Mouse (Mus musculus) cerebellum, postnatal 4 days (tissue): ENCODE results near the gene Gbgt1.

Source experiments
- DNase-seq, 2 experiments: peaks; one replicate each; pipeline ENCODE4 v3.0.0; 2022; ENCODE audit warnings: low spot score in 2 of 2, mixed read lengths in 1 of 2

The Gbgt1 gene

DNA sequence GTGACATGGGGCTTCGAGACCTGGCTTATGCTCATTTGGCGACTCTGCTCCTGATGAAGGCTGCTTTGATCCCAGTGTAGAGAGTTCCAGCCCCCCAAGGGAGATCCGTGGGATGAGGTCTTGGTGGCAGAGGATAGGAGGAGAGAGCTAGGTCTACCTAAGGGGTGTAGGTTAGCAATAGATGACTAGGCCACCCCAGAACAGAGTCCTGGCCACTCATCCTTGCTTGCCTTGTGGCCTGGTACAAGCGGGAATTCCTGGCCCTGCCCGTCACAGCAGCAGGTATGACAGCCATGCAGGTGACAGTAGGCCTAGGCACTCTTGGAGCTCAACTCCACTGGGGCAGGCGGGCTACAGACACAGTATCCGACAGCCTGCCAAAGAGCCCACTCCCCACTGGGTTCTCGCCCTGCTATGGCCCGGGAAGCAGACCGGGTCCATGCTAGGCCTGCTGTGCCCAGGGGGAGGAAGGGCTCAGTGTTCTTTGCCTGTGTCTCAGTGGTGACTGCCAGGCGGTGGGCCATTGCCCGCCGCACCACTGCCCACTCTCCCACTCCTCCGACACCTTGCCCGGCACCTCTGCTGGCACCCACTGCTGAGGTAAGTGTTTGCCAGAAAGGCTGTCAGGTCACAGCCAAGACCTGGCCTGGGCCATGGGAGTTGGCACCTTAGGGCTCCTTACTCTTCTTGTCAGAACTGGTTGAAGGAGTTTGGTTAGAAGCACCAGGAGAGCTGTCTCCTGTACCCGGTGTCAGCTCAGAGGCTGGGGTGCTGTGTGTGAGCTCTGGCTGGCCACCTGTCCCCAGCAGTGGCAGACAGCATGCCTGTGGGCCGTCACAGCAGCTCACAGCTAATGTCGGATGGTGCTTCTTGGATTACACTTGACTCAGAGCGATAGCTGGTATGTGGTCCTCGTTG lies 31.0 kb downstream of the Gbgt1 start:
- peak in 1 of 2 experiments; percentile 1 for DNase-seq

DNA sequence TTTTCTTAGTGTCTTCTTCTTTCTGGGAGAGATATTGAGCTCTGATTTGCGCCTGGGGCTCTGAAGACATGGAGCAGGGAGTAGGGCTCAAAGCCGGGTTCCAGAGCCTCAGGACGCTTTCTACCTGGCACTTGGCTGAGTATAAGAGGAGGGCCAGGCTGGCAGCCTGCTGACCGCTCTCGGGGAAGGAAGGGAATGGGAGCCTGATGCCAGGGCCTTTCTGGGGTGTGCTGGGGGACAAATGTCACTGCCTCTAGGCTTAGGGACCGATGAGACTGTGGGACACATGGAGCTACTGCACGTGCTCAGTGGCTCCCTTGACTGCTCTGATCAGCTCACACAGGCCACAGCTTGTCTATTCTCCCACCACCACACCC lies 31.7 kb downstream of the Gbgt1 start:
- DNase-seq, result no peak

DNA sequence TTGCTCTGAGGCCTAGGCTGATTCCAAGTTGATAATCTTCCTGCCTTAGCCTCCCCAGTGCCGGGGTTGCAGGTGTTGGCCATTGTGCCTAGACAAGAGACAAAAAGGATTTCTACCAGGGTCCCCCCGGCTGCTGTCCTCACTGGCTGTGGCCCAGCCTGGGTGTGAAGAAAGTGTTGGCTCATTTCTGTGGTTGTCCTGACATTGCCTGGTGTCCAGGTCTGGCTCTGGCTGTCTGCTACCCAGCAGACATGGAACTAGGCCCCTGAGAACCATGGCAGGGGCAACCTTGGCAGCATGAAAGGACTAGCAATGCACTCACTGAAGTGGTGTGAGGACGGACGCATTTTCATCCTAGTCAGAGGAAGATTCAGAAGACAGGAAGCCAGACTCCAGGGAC lies 33.2 kb downstream of the Gbgt1 start:
- DNase-seq, result no peak

DNA sequence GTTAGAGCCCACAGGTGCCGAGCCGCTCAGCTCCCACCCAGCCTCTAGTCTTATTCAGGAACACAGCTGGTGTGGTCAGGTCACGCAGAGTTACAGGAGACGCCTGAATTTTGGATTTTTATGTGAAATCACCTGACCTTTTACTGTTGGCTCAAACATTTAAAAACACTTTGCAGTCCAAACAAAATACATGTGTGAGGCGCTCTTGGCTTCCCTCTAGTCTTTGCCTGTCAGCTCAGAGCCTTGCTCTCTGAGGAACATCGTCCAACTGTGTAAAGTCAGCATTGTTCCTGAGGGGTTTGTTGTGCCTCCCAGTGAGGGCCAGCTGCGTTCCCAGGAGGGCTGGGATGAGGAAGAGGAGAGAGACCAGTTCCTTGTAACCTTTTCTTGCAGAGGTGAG lies 33.6 kb downstream of the Gbgt1 start:
- no peak for DNase-seq

DNA sequence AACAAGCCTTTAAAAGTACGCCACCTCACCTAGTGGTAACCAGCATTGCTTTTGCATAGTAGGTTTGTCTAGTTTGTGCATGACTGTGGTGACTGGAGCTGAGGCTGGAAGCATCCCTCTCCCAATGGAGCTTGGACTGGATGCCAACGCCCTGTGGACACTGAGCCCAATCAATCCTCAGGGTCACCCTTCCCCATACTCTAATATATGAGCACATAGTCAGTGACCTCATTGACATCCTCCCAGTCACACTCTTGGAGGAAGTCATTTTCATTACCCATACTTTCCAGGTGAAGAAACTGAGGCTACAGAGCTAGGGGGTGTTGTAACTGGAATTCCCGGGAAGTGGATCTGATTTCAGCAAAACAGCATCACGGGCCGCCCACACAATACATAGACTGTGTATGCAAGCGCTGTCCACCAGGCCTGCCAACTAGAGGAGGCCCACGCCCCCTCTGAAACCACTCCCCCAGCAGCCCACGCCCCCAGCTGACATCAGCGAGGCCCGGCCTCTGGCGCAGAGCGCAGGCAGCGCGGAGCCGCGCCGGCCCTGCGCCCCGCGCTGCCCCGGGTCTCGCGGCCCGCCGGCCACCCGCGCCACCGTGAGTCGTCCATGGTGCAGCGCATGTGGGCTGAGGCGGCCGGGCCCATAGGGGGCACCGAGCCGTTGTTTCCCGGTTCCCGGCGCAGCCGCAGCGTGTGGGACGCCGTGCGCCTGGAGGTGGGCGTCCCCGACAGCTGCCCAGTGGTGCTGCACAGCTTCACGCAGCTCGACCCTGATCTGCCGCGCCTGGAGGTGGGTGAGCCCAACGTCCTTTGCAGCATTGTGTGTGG lies 36.5 kb downstream of the Gbgt1 start:
- peak; percentile 64 to 77 for DNase-seq

DNA sequence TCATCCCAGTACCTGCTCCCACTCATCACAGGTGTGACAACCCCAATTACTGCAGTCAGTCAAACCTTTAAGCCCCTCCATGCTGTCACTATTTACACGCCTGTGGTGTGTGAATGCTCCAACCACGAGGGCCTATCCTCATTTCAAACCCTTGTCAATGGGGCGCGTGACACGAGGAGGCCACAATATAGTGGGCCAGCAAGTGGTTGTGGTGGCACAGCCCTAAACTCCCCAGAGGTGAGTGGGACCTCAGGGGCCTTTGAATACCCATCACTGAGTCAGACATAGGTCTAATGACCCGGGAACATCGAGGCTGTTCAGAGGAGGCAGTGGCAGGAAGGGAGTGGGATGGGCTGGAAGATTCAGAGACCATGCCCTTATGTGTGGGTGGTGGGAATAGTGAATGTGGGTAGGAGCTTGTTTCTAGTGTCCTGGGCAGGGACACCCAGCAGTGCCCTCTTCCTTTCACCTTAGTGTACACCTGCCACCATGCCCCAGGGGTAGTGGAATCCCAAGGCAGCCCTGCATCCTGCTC lies 37.3 kb downstream of the Gbgt1 start:
- no peak for DNase-seq

DNA sequence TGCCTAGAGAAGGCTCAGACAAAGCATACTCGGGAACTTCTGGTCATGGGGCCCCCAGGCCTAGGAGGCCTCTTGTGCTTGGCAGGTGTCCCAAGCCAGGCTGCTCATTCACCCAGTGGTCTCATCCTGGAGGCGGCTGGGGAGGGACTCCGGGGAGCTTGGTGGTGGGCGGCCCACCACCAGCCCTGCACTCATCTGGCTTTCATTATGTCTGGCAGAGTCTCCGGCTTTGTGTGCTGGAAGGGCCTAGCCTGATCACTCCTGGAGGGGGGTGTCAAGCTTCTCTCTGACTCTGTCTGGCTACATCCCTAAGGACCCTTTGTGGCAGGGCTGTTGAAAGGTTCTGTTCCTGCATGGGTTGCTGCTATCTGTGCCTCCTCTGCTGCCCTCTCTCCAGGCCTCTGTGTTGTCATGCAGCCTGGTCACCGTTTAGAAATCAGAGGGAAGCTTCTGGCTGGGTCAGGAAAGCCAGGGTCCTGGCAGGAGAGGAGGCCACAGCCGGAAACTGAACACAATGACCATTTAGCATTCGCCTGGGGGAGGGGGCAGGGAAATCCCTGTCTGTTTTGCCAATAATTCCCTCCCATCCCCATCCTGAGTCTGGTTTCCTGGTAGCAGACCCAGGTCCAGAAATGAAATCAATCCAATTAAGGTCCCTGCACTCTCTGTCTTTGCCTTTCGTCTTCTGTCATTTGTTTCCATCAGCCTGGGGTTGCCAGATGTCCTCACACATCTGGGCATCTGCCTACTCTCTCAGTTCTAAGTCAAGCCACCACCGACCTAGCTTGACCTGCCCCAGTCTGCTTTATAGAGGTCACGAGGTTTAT lies 38.0 kb downstream of the Gbgt1 start:
- peak in 1 of 2 experiments; percentile 44 for DNase-seq

DNA sequence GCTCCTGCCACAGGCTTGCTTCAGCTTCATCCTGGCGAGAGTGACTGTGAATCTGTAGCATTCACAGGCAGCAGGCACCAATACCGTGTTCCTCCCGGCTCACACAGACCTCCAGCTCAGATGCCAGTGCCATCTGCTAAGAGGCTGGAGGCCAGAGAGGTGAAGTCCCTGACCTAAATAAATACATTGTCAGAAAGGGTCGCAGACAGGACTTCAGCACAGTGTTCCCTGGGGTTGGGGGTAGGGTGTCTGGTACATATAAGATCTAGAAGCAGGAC lies 38.5 kb downstream of the Gbgt1 start:
- no peak for DNase-seq

DNA sequence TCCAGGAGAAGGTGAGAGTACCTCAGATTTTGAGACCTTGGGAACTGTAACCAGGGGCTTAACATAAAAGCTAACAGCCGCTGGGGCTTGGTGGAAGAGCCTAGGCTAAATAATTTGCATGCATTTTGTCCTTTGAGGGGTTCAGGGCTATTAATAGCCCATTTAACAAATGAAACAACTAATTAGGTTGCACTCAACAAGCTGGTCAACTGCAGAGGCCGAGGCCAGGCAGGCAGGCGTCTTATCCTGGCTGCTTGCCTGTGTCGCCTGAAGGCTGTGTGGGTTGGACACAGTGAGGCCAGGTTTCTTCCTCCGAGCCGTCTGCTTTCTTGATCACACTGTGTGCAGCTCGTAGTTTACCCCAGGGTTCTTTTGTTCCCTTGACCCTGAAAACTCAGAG lies 39.0 kb downstream of the Gbgt1 start:
- DNase-seq, result peak in 1 of 2 experiments; percentile 62

DNA sequence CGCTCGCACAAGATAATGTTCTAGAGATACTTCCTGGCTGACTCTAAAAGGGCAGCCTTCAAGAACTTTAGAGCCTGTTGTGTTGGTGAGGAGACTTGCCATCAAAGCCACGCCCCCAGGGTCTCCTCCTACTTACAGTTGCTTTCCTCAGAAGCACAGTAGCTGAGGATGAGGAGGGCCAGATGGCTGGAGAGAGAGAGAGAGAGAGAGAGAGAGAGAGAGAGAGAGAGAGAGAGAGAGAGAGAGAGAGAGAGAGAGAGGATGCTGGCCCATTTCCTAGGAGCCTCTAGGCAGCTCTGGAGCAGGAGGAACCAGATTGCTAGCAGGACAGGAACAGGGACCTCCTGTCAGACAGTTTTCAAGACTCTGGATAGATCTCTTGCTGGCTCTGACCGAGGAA lies 39.5 kb downstream of the Gbgt1 start:
- no peak for DNase-seq

DNA sequence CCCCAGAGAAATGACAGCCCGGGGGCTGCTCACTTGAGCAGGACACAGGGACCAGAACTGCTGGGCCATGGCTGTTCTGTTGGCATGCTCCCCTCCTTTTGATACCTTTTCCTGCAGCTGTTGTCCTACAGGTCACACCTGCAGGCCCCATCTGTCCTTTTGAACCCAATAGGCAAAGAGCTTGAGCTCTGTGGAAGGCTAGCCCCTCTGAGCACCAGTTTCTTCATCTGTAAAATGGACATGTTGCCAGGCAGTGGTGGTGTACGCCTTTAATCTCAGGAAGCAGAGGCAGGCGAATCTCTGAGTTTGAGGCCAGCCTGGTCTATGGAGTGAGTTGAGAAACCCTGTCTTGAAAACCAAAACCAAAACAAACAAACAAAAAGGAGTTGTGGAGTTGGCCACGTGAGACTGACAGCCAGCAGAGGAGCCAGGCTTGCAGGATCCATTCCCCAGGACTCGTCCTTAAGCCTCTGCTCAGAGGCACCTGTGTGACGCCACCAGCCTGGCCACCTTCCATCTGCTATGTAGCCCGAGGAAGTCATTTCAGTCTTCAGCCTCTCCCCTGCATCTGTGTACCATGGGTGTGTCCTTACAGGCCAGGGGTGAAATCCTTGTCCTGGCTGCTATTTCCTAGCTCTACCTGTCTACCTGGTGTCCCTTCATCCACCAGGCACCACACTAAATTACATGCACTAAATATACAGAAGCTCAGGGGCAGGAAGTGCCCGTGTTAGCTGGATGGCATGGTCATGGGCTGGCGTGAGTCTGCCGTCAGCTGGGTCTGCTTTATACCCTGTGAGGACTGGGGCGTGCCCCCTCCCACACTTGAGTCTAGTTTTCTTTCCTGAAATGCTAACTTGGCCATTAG lies 40.3 kb downstream of the Gbgt1 start:
- DNase-seq, result no peak

DNA sequence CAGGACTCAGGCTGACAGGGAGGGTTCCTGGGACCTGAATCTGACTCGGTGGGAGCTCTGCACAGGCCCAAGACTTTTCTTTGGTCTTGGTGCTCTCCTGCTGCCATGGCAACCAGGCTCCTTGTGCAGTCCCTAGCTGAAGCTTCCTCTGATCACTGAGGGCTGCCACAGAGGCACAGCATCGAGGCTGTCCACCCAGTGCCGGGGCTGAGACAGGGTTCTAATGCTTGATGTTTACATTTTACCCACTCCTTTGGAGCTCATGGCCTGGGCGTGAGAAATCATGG lies 40.9 kb downstream of the Gbgt1 start:
- no peak for DNase-seq

DNA sequence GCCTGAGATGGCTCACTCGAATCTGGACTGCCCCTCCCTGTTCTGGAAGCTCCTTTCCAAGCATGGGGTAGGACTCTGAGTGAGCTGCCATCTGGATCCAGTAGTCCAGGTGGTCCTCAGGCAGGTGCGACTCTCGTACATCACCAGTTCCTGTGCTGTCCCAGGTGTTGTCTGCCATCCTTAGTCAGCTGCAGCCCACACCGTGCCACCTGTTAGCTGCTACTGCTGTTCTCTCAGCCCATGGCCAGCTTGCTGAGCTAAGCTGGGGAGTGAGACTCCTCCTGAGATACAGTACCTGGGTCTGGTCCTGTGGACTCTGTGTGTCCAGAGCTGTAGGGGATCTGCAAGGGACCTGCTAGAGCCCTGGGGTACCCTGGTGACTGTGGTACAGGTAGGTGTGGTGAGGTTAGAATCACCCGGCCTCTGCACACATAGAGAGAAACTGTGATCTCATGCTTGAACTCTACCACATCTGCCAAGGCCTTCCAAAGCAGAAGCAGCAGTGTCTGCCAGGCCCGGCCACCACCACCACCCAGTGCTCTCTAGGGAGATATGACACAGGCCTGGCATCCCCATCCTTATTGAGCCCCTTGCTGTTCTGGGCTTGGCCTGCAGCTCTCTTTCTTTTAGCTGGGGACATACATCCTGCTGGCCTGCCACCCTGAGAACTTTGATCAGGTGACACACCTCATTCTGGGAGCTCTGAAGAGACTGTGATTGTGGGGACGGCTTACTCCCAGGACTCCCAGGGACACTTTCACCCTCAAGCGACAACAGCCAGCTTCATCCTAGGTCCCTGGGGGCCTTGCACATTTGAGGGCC lies 41.5 kb downstream of the Gbgt1 start:
- DNase-seq, result no peak

DNA sequence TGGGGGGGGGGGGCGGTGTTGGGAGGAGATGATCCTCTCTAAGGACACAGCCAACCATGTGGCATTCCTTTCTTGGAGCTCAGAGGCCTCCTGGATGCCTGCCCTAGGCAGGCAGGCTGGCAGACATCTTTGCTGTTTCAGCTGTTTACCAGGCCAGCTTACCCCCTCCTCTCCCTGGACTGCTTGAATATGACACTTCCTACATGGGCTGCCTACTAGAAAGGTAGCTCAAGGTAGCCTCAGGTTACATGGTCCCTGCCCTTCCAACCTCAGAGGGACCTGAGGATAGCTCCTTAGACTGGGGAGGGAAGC lies 42.1 kb downstream of the Gbgt1 start:
- DNase-seq, result peak in 1 of 2 experiments; percentile 39

DNA sequence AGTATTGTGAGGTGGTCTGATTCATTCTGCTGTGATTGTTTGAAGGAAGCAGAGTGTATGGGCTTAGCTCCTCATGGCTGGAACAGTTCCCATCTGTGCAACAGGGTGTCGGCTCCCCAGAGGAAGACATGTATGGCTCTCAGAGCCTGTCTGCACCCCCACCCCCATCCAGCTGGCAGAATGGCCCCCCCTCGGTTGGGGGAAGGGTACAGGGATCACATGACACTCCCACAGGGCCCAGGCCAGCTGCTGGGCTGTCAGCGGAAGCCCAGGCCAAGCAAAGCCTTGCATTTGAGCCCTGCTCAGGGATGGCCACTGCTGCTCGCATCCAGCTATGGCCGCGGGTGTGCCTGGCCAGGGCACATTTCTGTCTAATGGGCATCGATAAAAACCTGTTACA lies 42.5 kb downstream of the Gbgt1 start:
- peak in 1 of 2 experiments; percentile 77 for DNase-seq

DNA sequence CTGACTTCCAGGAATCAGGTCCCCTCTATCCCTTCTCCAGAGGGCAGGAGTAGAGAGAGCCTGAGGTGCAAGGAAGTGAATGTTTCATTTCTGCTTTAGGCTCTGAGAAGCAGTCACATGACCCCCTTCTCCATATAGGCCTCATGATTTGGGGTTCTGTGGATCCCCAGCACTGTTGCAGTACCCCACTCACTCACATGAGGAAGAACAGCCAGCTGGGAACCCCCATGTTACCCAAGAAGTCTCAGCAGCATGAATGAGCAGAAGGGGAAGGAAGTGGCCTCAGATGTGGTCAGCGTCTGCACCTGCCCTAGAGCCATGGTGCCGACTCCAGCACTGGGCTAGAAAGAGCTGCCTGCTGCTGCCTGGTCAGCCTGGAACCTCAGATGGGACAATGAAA lies 43.3 kb downstream of the Gbgt1 start:
- no peak for DNase-seq

DNA sequence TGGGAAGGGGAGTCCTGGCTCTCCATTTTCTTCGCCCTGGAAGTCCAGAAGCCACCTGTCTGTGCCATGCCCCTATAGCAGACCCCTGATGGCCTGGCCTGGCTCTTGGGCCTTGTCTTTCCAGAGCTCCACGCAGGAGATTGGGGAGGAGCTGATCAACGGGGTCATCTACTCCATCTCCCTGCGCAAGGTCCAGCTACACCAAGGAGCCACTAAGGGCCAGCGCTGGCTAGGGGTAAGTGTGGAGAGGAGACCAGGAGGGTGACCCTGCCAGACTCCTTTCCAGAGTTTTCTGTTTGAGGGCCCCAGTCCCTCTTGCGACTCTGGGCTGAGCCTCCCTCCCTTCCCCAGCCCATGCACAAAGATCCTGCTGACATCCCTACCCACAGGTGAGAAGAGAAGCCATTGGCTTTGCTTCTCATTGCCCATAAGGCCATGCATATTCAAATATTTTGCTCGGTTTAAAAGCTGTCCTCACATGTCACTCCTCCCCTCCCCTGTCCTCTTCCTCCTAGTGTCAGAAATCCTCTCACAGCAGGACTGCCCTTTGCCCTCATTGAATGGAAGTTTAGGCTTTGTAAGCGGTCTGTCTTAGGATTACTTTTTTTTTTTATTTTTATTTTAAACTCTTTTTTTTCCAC lies 44.0 kb downstream of the Gbgt1 start:
- DNase-seq, result no peak

DNA sequence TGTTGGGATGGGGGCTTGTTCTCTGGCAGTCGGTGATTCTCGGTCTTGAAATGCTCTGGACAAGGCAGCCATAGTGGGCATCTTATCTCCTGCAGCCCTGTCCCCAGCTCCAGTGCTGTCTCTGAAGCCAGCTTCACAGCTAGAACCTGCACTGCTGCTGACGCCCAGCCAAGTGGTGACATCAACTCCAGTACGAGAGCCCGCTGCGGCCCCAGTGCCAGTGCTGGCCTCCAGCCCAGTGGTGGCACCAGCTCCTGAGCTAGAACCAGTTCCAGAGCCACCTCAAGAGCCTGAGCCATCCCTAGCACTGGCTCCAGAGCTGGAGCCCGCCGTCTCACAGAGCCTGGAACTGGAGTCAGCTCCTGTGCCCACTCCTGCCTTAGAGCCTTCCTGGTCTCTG lies 47.2 kb downstream of the Gbgt1 start:
- DNase-seq, result peak in 1 of 2 experiments; percentile 62

DNA sequence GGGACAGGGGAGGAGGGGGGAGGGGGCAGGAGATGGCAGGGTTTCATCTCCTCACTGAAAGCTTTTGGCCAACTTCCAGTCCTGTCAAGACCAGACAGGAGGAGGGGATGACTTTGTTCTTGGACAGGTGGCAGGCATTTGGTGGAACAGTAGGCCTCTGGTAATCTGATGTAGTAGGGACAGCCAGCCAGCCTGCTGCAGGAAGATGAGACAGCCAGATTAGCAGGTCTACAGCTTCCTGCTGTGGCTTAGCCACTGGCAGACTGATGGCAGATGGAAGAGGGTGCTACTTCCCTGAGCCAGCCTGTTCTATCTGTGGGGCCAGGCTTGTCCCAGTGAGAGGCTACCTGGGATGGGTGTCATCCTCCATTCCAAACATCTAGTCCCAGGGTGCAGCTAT lies 49.3 kb downstream of the Gbgt1 start:
- peak in 1 of 2 experiments; percentile 51 for DNase-seq

DNA sequence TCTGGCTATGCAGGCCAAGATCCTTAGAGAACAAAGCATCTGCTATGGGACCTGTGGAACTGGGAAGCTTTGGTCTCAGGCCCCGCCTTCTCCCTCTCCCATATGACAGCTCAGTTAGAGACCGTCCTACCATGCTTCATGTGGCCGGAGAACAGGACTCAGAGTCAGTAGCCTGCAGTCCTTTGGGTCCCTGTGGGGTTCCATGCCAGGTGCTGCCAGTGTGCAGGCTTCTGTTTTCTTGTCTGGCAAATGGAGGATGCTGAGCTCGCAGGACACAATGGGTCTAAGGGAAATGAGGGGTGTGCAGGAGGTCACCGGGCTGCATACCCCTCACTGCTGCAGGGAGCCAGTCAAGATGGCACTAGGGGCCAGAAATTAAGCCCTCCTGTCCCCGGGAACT lies 49.9 kb downstream of the Gbgt1 start:
- no peak for DNase-seq
